Mouse (Mus musculus): ENCODE results near the gene Ablim1. TPM values are rescaled to one million over a fixed set of nuclear protein-coding genes. Genes with fewer than 3 reads are reported as not detected.

Gene Ablim1
- polyA plus RNA-seq, 1 experiment = 110 TPM

- TF ChIP-seq CTCF (IDR thresholded peaks at IDR 0.05; ENCODE audit: borderline replicate concordance, insufficient read depth, low read depth, low read length) (no peak), POLR2A (IDR thresholded peaks at IDR 0.05; ENCODE audit: borderline replicate concordance, insufficient read depth, low read length) (no peak)
- H3K4me1 ChIP-seq (ENCODE audit: control insufficient read depth, insufficient read depth, low read length) = peaks cover 6% of the 10 kb centered on the region
- no peaks in the 10 kb centered on the region for H3K27me3 ChIP-seq (ENCODE audit: control insufficient read depth, insufficient read depth, low read length)
- peak in 1 of 2 experiments; percentile 52 for DNase-seq
- H3K27ac ChIP-seq (ENCODE audit: insufficient read depth, low read length) = peak overlapping the region; percentile 72
- whole genome bisulfite sequencing = 7% methylated on average over 3 of the region's 3 CpGs
- H3K4me3 ChIP-seq (replicated peaks; ENCODE audit: insufficient read depth, low read depth, low read length) = peak overlapping the region; percentile 59
Observed at GRCm38 (mm10) chr19:57313891-57314345, 801 bp downstream of the Ablim1 start.

- peak in 1 of 2 experiments; percentile 34 for DNase-seq
- TF ChIP-seq CTCF (IDR thresholded peaks at IDR 0.05; ENCODE audit: borderline replicate concordance, insufficient read depth, low read depth, low read length) (no peak), POLR2A (IDR thresholded peaks at IDR 0.05; ENCODE audit: borderline replicate concordance, insufficient read depth, low read length) (no peak)
- H3K27me3 ChIP-seq (ENCODE audit: control insufficient read depth, insufficient read depth, low read length) = no peaks in the 10 kb centered on the region
- WGBS = 14% methylated on average over 10 of the region's 10 CpGs
- H3K4me1 ChIP-seq (ENCODE audit: control insufficient read depth, insufficient read depth, low read length) = peaks cover 9% of the 10 kb centered on the region
- peak overlapping the region; percentile 9 for H3K27ac ChIP-seq (ENCODE audit: insufficient read depth, low read length)
- peak overlapping the region; percentile 59 for H3K4me3 ChIP-seq (replicated peaks; ENCODE audit: insufficient read depth, low read depth, low read length)
Observed at GRCm38 (mm10) chr19:57313226-57313625, 1.5 kb downstream of the Ablim1 start.

- H3K4me1 ChIP-seq (ENCODE audit: control insufficient read depth, insufficient read depth, low read length) = peaks cover 11% of the 10 kb centered on the region
- DNase-seq = no peak
- TF ChIP-seq CTCF (IDR thresholded peaks at IDR 0.05; ENCODE audit: borderline replicate concordance, insufficient read depth, low read depth, low read length) = no peak
- TF ChIP-seq POLR2A (IDR thresholded peaks at IDR 0.05; ENCODE audit: borderline replicate concordance, insufficient read depth, low read length) = no peak
- 63% methylated on average over 4 of the region's 4 CpGs for WGBS
- H3K27ac ChIP-seq (ENCODE audit: insufficient read depth, low read length) = no peak overlapping the region
- H3K4me3 ChIP-seq (replicated peaks; ENCODE audit: insufficient read depth, low read depth, low read length) = no peak overlapping the region
- H3K27me3 ChIP-seq (ENCODE audit: control insufficient read depth, insufficient read depth, low read length) = no peaks in the 10 kb centered on the region
Observed at GRCm38 (mm10) chr19:57309980-57310379, 4.7 kb downstream of the Ablim1 start.

- H3K4me1 ChIP-seq (ENCODE audit: control insufficient read depth, insufficient read depth, low read length) = peaks cover 20% of the 10 kb centered on the region
- 30% methylated on average over 4 of the region's 4 CpGs for WGBS
- H3K27me3 ChIP-seq (ENCODE audit: control insufficient read depth, insufficient read depth, low read length) = no peaks in the 10 kb centered on the region
- H3K4me3 ChIP-seq (replicated peaks; ENCODE audit: insufficient read depth, low read depth, low read length) = no peak overlapping the region
- no peak overlapping the region for H3K27ac ChIP-seq (ENCODE audit: insufficient read depth, low read length)
- TF ChIP-seq CTCF (IDR thresholded peaks at IDR 0.05; ENCODE audit: borderline replicate concordance, insufficient read depth, low read depth, low read length) = no peak
- no peak for TF ChIP-seq POLR2A (IDR thresholded peaks at IDR 0.05; ENCODE audit: borderline replicate concordance, insufficient read depth, low read length)
- peak in 1 of 2 experiments; percentile 40 for DNase-seq
Observed at GRCm38 (mm10) chr19:57306601-57307000, 8.1 kb downstream of the Ablim1 start.

GRCm38 (mm10) chr19:57305972-57306371 lies 8.7 kb downstream of the Ablim1 start:
- no peak for DNase-seq
- whole genome bisulfite sequencing = 54% methylated on average over 8 of the region's 8 CpGs
- TF ChIP-seq CTCF (IDR thresholded peaks at IDR 0.05; ENCODE audit: borderline replicate concordance, insufficient read depth, low read depth, low read length) (no peak), POLR2A (IDR thresholded peaks at IDR 0.05; ENCODE audit: borderline replicate concordance, insufficient read depth, low read length) (no peak)
- Histone ChIP-seq H3K4me3 (replicated peaks; ENCODE audit: insufficient read depth, low read depth, low read length) (no peak overlapping the region), H3K27ac (ENCODE audit: insufficient read depth, low read length) (no peak overlapping the region), H3K27me3 (ENCODE audit: control insufficient read depth, insufficient read depth, low read length) (no peaks in the 10 kb centered on the region), H3K4me1 (ENCODE audit: control insufficient read depth, insufficient read depth, low read length) (peaks cover 20% of the 10 kb centered on the region)

GRCm38 (mm10) chr19:57304666-57305065 lies 10.1 kb downstream of the Ablim1 start:
- TF ChIP-seq POLR2A (IDR thresholded peaks at IDR 0.05; ENCODE audit: borderline replicate concordance, insufficient read depth, low read length) (no peak), CTCF (IDR thresholded peaks at IDR 0.05; ENCODE audit: borderline replicate concordance, insufficient read depth, low read depth, low read length) (no peak)
- H3K27ac ChIP-seq (ENCODE audit: insufficient read depth, low read length) = no peak overlapping the region
- no peak overlapping the region for H3K4me3 ChIP-seq (replicated peaks; ENCODE audit: insufficient read depth, low read depth, low read length)
- H3K4me1 ChIP-seq (ENCODE audit: control insufficient read depth, insufficient read depth, low read length) = peaks cover 20% of the 10 kb centered on the region
- H3K27me3 ChIP-seq (ENCODE audit: control insufficient read depth, insufficient read depth, low read length) = no peaks in the 10 kb centered on the region
- WGBS = 26% methylated on average over 2 of the region's 2 CpGs
- no peak for DNase-seq

- TF ChIP-seq POLR2A (IDR thresholded peaks at IDR 0.05; ENCODE audit: borderline replicate concordance, insufficient read depth, low read length) (no peak), CTCF (IDR thresholded peaks at IDR 0.05; ENCODE audit: borderline replicate concordance, insufficient read depth, low read depth, low read length) (no peak)
- Histone ChIP-seq H3K4me1 (ENCODE audit: control insufficient read depth, insufficient read depth, low read length) (peaks cover 23% of the 10 kb centered on the region), H3K4me3 (replicated peaks; ENCODE audit: insufficient read depth, low read depth, low read length) (no peak overlapping the region), H3K27ac (ENCODE audit: insufficient read depth, low read length) (no peak overlapping the region; the same call in 1 of the 2 replicates), H3K27me3 (ENCODE audit: control insufficient read depth, insufficient read depth, low read length) (no peaks in the 10 kb centered on the region)
- 27% methylated on average over 12 of the region's 12 CpGs for WGBS
- DNase-seq = no peak
Observed at GRCm38 (mm10) chr19:57301961-57302395, 12.7 kb downstream of the Ablim1 start.

GRCm38 (mm10) chr19:57298006-57298405 lies 16.7 kb downstream of the Ablim1 start:
- WGBS = 80% methylated on average over 5 of the region's 5 CpGs
- Histone ChIP-seq H3K4me1 (ENCODE audit: control insufficient read depth, insufficient read depth, low read length) (peaks cover 39% of the 10 kb centered on the region), H3K27ac (ENCODE audit: insufficient read depth, low read length) (no peak overlapping the region), H3K27me3 (ENCODE audit: control insufficient read depth, insufficient read depth, low read length) (no peaks in the 10 kb centered on the region), H3K4me3 (replicated peaks; ENCODE audit: insufficient read depth, low read depth, low read length) (no peak overlapping the region)
- TF ChIP-seq CTCF (IDR thresholded peaks at IDR 0.05; ENCODE audit: borderline replicate concordance, insufficient read depth, low read depth, low read length) (no peak), POLR2A (IDR thresholded peaks at IDR 0.05; ENCODE audit: borderline replicate concordance, insufficient read depth, low read length) (no peak)
- no peak for DNase-seq

Measured in cerebellum, adult 2 months (tissue).